Mouse (Mus musculus): Measurements from ENCODE around the gene Iqch. TPM values are rescaled to one million over a fixed set of nuclear protein-coding genes. Genes with fewer than 3 reads are reported as not detected.
A peak's percentile ranks its signal among the peaks of the same experiment; 100 is the strongest.

Gene Iqch
- polyA plus RNA-seq, 1 experiment from 2014 or later = 0.11 TPM

- H3K27ac ChIP-seq (replicated peaks; ENCODE audit: low read depth, low read length) = no peak overlapping the region
- no peaks in the 10 kb centered on the region for H3K9me3 ChIP-seq (ENCODE audit: control insufficient read depth, low read length)
- no peak for ATAC-seq (ENCODE audit: low FRiP score, low TSS enrichment)
- H3K36me3 ChIP-seq (ENCODE audit: control insufficient read depth, insufficient read depth, low read length) = peaks cover 18% of the 10 kb centered on the region
- no peak overlapping the region for H3K4me2 ChIP-seq (ENCODE audit: low read length)
- 90% methylated on average over 11 of the region's 11 CpGs for WGBS
- no peak for DNase-seq
- H3K27me3 ChIP-seq (ENCODE audit: control insufficient read depth, insufficient read depth, low read length) = no peaks in the 10 kb centered on the region
- H3K4me1 ChIP-seq (ENCODE audit: control insufficient read depth, insufficient read depth, low read length) = peaks cover 12% of the 10 kb centered on the region; the same call in 1 of the 2 replicates
- H3K4me3 ChIP-seq (replicated peaks; ENCODE audit: low read depth, low read length) = no peak overlapping the region
- no peak overlapping the region for H3K9ac ChIP-seq (replicated peaks; ENCODE audit: low read length)
Observed at GRCm38 (mm10) chr9:63614018-63614985, 12.0 kb upstream of the Iqch start.

GRCm38 (mm10) chr9:63613569-63613968 lies 11.3 kb upstream of the Iqch start:
- H3K4me3 ChIP-seq (replicated peaks; ENCODE audit: low read depth, low read length) = no peak overlapping the region
- 0 out of 2 replicates have a peak overlapping the region, but pooled peaks have one; percentile 17 for H3K27ac ChIP-seq (replicated peaks; ENCODE audit: low read depth, low read length)
- WGBS = 42% methylated on average over 1 of the region's 1 CpGs
- peaks cover 12% of the 10 kb centered on the region; the same call in 1 of the 2 replicates for H3K4me1 ChIP-seq (ENCODE audit: control insufficient read depth, insufficient read depth, low read length)
- ATAC-seq (ENCODE audit: low FRiP score, low TSS enrichment) (no peak), DNase-seq (no peak)
- H3K4me2 ChIP-seq (ENCODE audit: low read length) = peak overlapping the region; percentile 29
- no peaks in the 10 kb centered on the region for H3K27me3 ChIP-seq (ENCODE audit: control insufficient read depth, insufficient read depth, low read length)
- no peaks in the 10 kb centered on the region for H3K9me3 ChIP-seq (ENCODE audit: control insufficient read depth, low read length)
- H3K36me3 ChIP-seq (ENCODE audit: control insufficient read depth, insufficient read depth, low read length) = peaks cover 18% of the 10 kb centered on the region
- H3K9ac ChIP-seq (replicated peaks; ENCODE audit: low read length) = 0 out of 2 replicates have a peak overlapping the region, but pooled peaks have one; percentile 9

GRCm38 (mm10) chr9:63612565-63613515 lies 10.5 kb upstream of the Iqch start:
- H3K36me3 ChIP-seq (ENCODE audit: control insufficient read depth, insufficient read depth, low read length) = peaks cover 12% of the 10 kb centered on the region
- H3K4me2 ChIP-seq (ENCODE audit: low read length) = peak overlapping the region; percentile 29
- H3K4me3 ChIP-seq (replicated peaks; ENCODE audit: low read depth, low read length) = no peak overlapping the region
- 0 out of 2 replicates have a peak overlapping the region, but pooled peaks have one; percentile 17 for H3K27ac ChIP-seq (replicated peaks; ENCODE audit: low read depth, low read length)
- 51% methylated on average over 16 of the region's 16 CpGs for WGBS
- peak; percentile 80 for DNase-seq
- H3K9me3 ChIP-seq (ENCODE audit: control insufficient read depth, low read length) = no peaks in the 10 kb centered on the region
- 0 out of 2 replicates have a peak overlapping the region, but pooled peaks have one; percentile 9 for H3K9ac ChIP-seq (replicated peaks; ENCODE audit: low read length)
- H3K27me3 ChIP-seq (ENCODE audit: control insufficient read depth, insufficient read depth, low read length) = no peaks in the 10 kb centered on the region
- H3K4me1 ChIP-seq (ENCODE audit: control insufficient read depth, insufficient read depth, low read length) = peaks cover 12% of the 10 kb centered on the region; the same call in 1 of the 2 replicates
- no peak; the same call in 1 of the 2 replicates for ATAC-seq (ENCODE audit: low FRiP score, low TSS enrichment)

- H3K4me1 ChIP-seq (ENCODE audit: control insufficient read depth, insufficient read depth, low read length) = peaks cover 12% of the 10 kb centered on the region; the same call in 1 of the 2 replicates
- H3K27me3 ChIP-seq (ENCODE audit: control insufficient read depth, insufficient read depth, low read length) = no peaks in the 10 kb centered on the region
- no peak overlapping the region for H3K4me2 ChIP-seq (ENCODE audit: low read length)
- no peak overlapping the region for H3K9ac ChIP-seq (replicated peaks; ENCODE audit: low read length)
- H3K36me3 ChIP-seq (ENCODE audit: control insufficient read depth, insufficient read depth, low read length) = peaks cover 4% of the 10 kb centered on the region
- 76% methylated on average over 5 of the region's 5 CpGs for WGBS
- ATAC-seq (ENCODE audit: low FRiP score, low TSS enrichment) = no peak
- no peak for DNase-seq
- no peak overlapping the region for H3K4me3 ChIP-seq (replicated peaks; ENCODE audit: low read depth, low read length)
- H3K9me3 ChIP-seq (ENCODE audit: control insufficient read depth, low read length) = no peaks in the 10 kb centered on the region
- H3K27ac ChIP-seq (replicated peaks; ENCODE audit: low read depth, low read length) = no peak overlapping the region
Observed at GRCm38 (mm10) chr9:63611967-63612366, 9.7 kb upstream of the Iqch start.

- Histone ChIP-seq H3K9ac (replicated peaks; ENCODE audit: low read length) (no peak overlapping the region), H3K4me2 (ENCODE audit: low read length) (no peak overlapping the region), H3K27ac (replicated peaks; ENCODE audit: low read depth, low read length) (no peak overlapping the region), H3K9me3 (ENCODE audit: control insufficient read depth, low read length) (no peaks in the 10 kb centered on the region), H3K36me3 (ENCODE audit: control insufficient read depth, insufficient read depth, low read length) (no peaks in the 10 kb centered on the region), H3K4me3 (replicated peaks; ENCODE audit: low read depth, low read length) (no peak overlapping the region), H3K4me1 (ENCODE audit: control insufficient read depth, insufficient read depth, low read length) (peaks cover 12% of the 10 kb centered on the region; the same call in 1 of the 2 replicates), H3K27me3 (ENCODE audit: control insufficient read depth, insufficient read depth, low read length) (no peaks in the 10 kb centered on the region)
- peak; percentile 34 for DNase-seq
- no peak for ATAC-seq (ENCODE audit: low FRiP score, low TSS enrichment)
- WGBS = 16% methylated on average over 13 of the region's 13 CpGs
Observed at GRCm38 (mm10) chr9:63610841-63611366, 8.6 kb upstream of the Iqch start.

- Histone ChIP-seq H3K9ac (replicated peaks; ENCODE audit: low read length) (no peak overlapping the region), H3K36me3 (ENCODE audit: control insufficient read depth, insufficient read depth, low read length) (no peaks in the 10 kb centered on the region), H3K9me3 (ENCODE audit: control insufficient read depth, low read length) (no peaks in the 10 kb centered on the region), H3K27me3 (ENCODE audit: control insufficient read depth, insufficient read depth, low read length) (no peaks in the 10 kb centered on the region), H3K4me1 (ENCODE audit: control insufficient read depth, insufficient read depth, low read length) (peaks cover 12% of the 10 kb centered on the region; the same call in 1 of the 2 replicates), H3K4me3 (replicated peaks; ENCODE audit: low read depth, low read length) (no peak overlapping the region), H3K27ac (replicated peaks; ENCODE audit: low read depth, low read length) (no peak overlapping the region), H3K4me2 (ENCODE audit: low read length) (no peak overlapping the region)
- DNase-seq = no peak
- WGBS = 88% methylated on average over 6 of the region's 6 CpGs
- no peak for ATAC-seq (ENCODE audit: low FRiP score, low TSS enrichment)
Observed at GRCm38 (mm10) chr9:63610231-63610630, 7.9 kb upstream of the Iqch start.

- no peak for ATAC-seq (ENCODE audit: low FRiP score, low TSS enrichment)
- H3K4me3 ChIP-seq (replicated peaks; ENCODE audit: low read depth, low read length) = no peak overlapping the region
- H3K27me3 ChIP-seq (ENCODE audit: control insufficient read depth, insufficient read depth, low read length) = no peaks in the 10 kb centered on the region
- no peak for DNase-seq
- H3K4me1 ChIP-seq (ENCODE audit: control insufficient read depth, insufficient read depth, low read length) = peaks cover 12% of the 10 kb centered on the region; the same call in 1 of the 2 replicates
- 98% methylated on average over 2 of the region's 2 CpGs for WGBS
- H3K9me3 ChIP-seq (ENCODE audit: control insufficient read depth, low read length) = no peaks in the 10 kb centered on the region
- no peak overlapping the region for H3K9ac ChIP-seq (replicated peaks; ENCODE audit: low read length)
- H3K36me3 ChIP-seq (ENCODE audit: control insufficient read depth, insufficient read depth, low read length) = no peaks in the 10 kb centered on the region
- no peak overlapping the region for H3K4me2 ChIP-seq (ENCODE audit: low read length)
- no peak overlapping the region for H3K27ac ChIP-seq (replicated peaks; ENCODE audit: low read depth, low read length)
Observed at GRCm38 (mm10) chr9:63609776-63610175, 7.5 kb upstream of the Iqch start.

- Histone ChIP-seq H3K9me3 (ENCODE audit: control insufficient read depth, low read length) (no peaks in the 10 kb centered on the region), H3K36me3 (ENCODE audit: control insufficient read depth, insufficient read depth, low read length) (no peaks in the 10 kb centered on the region), H3K4me1 (ENCODE audit: control insufficient read depth, insufficient read depth, low read length) (peaks cover 12% of the 10 kb centered on the region; the same call in 1 of the 2 replicates), H3K4me2 (ENCODE audit: low read length) (no peak overlapping the region), H3K27ac (replicated peaks; ENCODE audit: low read depth, low read length) (no peak overlapping the region), H3K9ac (replicated peaks; ENCODE audit: low read length) (no peak overlapping the region), H3K4me3 (replicated peaks; ENCODE audit: low read depth, low read length) (no peak overlapping the region), H3K27me3 (ENCODE audit: control insufficient read depth, insufficient read depth, low read length) (no peaks in the 10 kb centered on the region)
- 68% methylated on average over 8 of the region's 8 CpGs for WGBS
- no peak for DNase-seq
- ATAC-seq (ENCODE audit: low FRiP score, low TSS enrichment) = no peak
Observed at GRCm38 (mm10) chr9:63609246-63609645, 7.0 kb upstream of the Iqch start.
